Mouse (Mus musculus): ENCODE measurements around the gene Arhgef33.

Arhgef33 gene

DNA sequence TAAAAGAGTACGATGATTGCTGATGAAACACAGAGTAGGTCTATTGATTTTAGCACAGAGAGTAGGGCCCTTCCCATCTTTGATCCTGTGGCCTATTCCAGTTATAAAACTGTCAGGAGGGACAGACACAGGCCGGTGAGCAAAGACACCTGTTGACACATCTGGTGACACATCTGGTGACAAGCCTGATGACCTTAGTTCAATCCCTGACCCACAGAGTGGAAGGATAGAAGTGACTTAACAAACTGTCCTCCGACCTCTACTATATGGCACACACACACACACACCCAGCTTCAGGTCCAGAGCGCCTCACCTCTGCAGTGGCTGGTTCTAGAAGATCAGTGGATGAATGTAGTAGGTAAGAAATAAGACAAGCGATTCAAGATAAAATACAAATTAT lies 139.3 kb downstream of the Arhgef33 start:
- no peak for DNase-seq (ENCODE audit: low read depth, low spot score)
